Mouse (Mus musculus) retina, embryonic 14.5 days (tissue): ENCODE data around the gene Trim80.

Experiments
- DNase-seq: peaks from one replicate; pipeline ENCODE4 v3.0.0-alpha.2; 2015; ENCODE audit warnings: low spot score

The Trim80 gene

GRCm38 (mm10) chr11:115439906-115440595 is at the start of gene Trim80:
Trim80 (plus strand) TSS chr11:115440545.
- no peak for DNase-seq

GRCm38 (mm10) chr11:115391358-115391757 is 49.0 kb upstream of the Trim80 start:
- DNase-seq = no peak

GRCm38 (mm10) chr11:115393721-115394325 is 46.5 kb upstream of the Trim80 start:
- DNase-seq = no peak

- no peak for DNase-seq
Measured at GRCm38 (mm10) chr11:115398085-115398484, 42.3 kb upstream of the Trim80 start.

GRCm38 (mm10) chr11:115400126-115400525 is 40.2 kb upstream of the Trim80 start:
- DNase-seq = no peak

- peak; percentile 40 for DNase-seq
Measured at GRCm38 (mm10) chr11:115400630-115401391, 39.5 kb upstream of the Trim80 start.

- peak; percentile 86 for DNase-seq
Measured at GRCm38 (mm10) chr11:115403338-115404124, 36.8 kb upstream of the Trim80 start, which contains the start of gene Mrpl58. Mrpl58 (plus strand) TSS chr11:115403752.

GRCm38 (mm10) chr11:115405723-115406122 is 34.6 kb upstream of the Trim80 start:
- no peak for DNase-seq

- DNase-seq = no peak
Measured at GRCm38 (mm10) chr11:115406858-115407401, 33.4 kb upstream of the Trim80 start.

GRCm38 (mm10) chr11:115408266-115408920 is 32.0 kb upstream of the Trim80 start:
- DNase-seq = no peak

- no peak for DNase-seq
Measured at GRCm38 (mm10) chr11:115409556-115409955, 30.8 kb upstream of the Trim80 start.

GRCm38 (mm10) chr11:115419531-115420237 is 20.7 kb upstream of the Trim80 start, which contains the start of the genes Atp5h and Kctd2:
Atp5h (minus strand) TSS chr11:115419962.
Kctd2 (plus strand) TSS chr11:115420128.
- DNase-seq = peak; percentile 97

GRCm38 (mm10) chr11:115420336-115421190 is 19.8 kb upstream of the Trim80 start:
- peak; percentile 52 for DNase-seq

- DNase-seq = no peak
Measured at GRCm38 (mm10) chr11:115421328-115421727, 19.0 kb upstream of the Trim80 start.

- no peak for DNase-seq
Measured at GRCm38 (mm10) chr11:115421972-115422371, 18.4 kb upstream of the Trim80 start.

- DNase-seq = no peak
Measured at GRCm38 (mm10) chr11:115423091-115423490, 17.3 kb upstream of the Trim80 start.

GRCm38 (mm10) chr11:115424666-115425065 is 15.7 kb upstream of the Trim80 start:
- DNase-seq = no peak

- no peak for DNase-seq
Measured at GRCm38 (mm10) chr11:115425671-115426070, 14.7 kb upstream of the Trim80 start.
